Mouse (Mus musculus): ENCODE measurements around the gene Mtpn. TPM values are rescaled to one million over a fixed set of nuclear protein-coding genes. Genes with fewer than 3 reads are reported as not detected.

Mtpn gene
- polyA plus RNA-seq, 1 experiment from 2014 or later: 162 TPM

GRCm38 (mm10) chr6:35499978-35500667 is 39.6 kb downstream of the Mtpn start:
- H3K4me3 ChIP-seq: no peak overlapping the region
- H3K27me3 ChIP-seq (replicated peaks): no peaks in the 10 kb centered on the region
- H3K27ac ChIP-seq: no peak overlapping the region

DNA sequence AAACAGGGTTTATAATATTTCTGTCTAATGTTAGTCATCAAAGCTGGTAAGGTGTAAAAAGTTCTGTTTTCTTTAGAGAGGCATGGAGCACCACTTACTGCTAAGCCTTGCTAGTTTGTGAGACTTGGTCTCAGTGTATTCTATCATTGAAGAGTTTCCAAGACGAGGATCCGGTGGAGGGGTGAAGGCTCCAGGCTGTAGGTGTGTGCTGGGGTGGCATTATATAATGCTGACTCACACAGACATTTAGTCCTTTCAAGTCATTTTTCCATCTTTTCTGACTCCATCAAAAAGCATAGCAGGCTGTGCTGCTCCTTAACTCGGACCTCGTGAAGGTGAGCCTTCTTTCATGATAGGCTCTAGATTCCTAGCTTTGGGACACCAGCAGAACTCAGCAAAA is 42.3 kb downstream of the Mtpn start:
- Histone ChIP-seq H3K4me1 (no peaks in the 10 kb centered on the region), H3K9ac (no peak overlapping the region), H3K27ac (no peak overlapping the region), H3K4me3 (no peak overlapping the region), H3K27me3 (replicated peaks) (no peaks in the 10 kb centered on the region), H3K9me3 (no peaks in the 10 kb centered on the region), H3K4me2 (replicated peaks) (no peak overlapping the region), H3K36me3 (no peaks in the 10 kb centered on the region)
- 96% methylated on average over 4 of the region's 4 CpGs for WGBS
- ATAC-seq (ENCODE audit: low FRiP score, low read depth): no peak

More at GRCm38 (mm10) chr6:35499978-35500667, 39.6 kb downstream of the Mtpn start:
- Histone ChIP-seq H3K4me2 (replicated peaks) (no peak overlapping the region), H3K36me3 (no peaks in the 10 kb centered on the region), H3K9me3 (no peaks in the 10 kb centered on the region), H3K9ac (no peak overlapping the region), H3K4me1 (no peaks in the 10 kb centered on the region)
- no peak for ATAC-seq (ENCODE audit: low FRiP score, low read depth)
- WGBS: 96% methylated on average over 5 of the region's 5 CpGs

GRCm38 (mm10) chr6:35493851-35494250 is 45.8 kb downstream of the Mtpn start:
- 85% methylated on average over 6 of the region's 6 CpGs for WGBS

GRCm38 (mm10) chr6:35479651-35480335 is 59.9 kb downstream of the Mtpn start:
- Histone ChIP-seq H3K9ac (no peak overlapping the region), H3K9me3 (no peaks in the 10 kb centered on the region), H3K27ac (no peak overlapping the region), H3K27me3 (replicated peaks) (no peaks in the 10 kb centered on the region), H3K4me3 (no peak overlapping the region), H3K4me1 (no peaks in the 10 kb centered on the region), H3K4me2 (replicated peaks) (no peak overlapping the region), H3K36me3 (no peaks in the 10 kb centered on the region)
- no peak for ATAC-seq (ENCODE audit: low FRiP score, low read depth)
- 80% methylated on average over 5 of the region's 5 CpGs for WGBS

More at GRCm38 (mm10) chr6:35493851-35494250, 45.8 kb downstream of the Mtpn start:
- H3K4me2 ChIP-seq (replicated peaks): no peak overlapping the region
- H3K4me3 ChIP-seq: no peak overlapping the region
- H3K4me1 ChIP-seq: no peaks in the 10 kb centered on the region
- ATAC-seq (ENCODE audit: low FRiP score, low read depth): no peak
- no peak overlapping the region for H3K27ac ChIP-seq
- no peaks in the 10 kb centered on the region for H3K27me3 ChIP-seq (replicated peaks)
- no peak overlapping the region for H3K9ac ChIP-seq
- H3K36me3 ChIP-seq: no peaks in the 10 kb centered on the region
- H3K9me3 ChIP-seq: no peaks in the 10 kb centered on the region

GRCm38 (mm10) chr6:35476830-35477229 is 62.9 kb downstream of the Mtpn start:
- WGBS: 82% methylated on average over 1 of the region's 1 CpGs
- H3K4me2 ChIP-seq (replicated peaks): no peak overlapping the region
- H3K36me3 ChIP-seq: no peaks in the 10 kb centered on the region
- no peak overlapping the region for H3K9ac ChIP-seq
- H3K27ac ChIP-seq: no peak overlapping the region
- no peaks in the 10 kb centered on the region for H3K4me1 ChIP-seq
- no peaks in the 10 kb centered on the region for H3K9me3 ChIP-seq
- H3K4me3 ChIP-seq: no peak overlapping the region
- no peaks in the 10 kb centered on the region for H3K27me3 ChIP-seq (replicated peaks)
- ATAC-seq (ENCODE audit: low FRiP score, low read depth): no peak

DNA sequence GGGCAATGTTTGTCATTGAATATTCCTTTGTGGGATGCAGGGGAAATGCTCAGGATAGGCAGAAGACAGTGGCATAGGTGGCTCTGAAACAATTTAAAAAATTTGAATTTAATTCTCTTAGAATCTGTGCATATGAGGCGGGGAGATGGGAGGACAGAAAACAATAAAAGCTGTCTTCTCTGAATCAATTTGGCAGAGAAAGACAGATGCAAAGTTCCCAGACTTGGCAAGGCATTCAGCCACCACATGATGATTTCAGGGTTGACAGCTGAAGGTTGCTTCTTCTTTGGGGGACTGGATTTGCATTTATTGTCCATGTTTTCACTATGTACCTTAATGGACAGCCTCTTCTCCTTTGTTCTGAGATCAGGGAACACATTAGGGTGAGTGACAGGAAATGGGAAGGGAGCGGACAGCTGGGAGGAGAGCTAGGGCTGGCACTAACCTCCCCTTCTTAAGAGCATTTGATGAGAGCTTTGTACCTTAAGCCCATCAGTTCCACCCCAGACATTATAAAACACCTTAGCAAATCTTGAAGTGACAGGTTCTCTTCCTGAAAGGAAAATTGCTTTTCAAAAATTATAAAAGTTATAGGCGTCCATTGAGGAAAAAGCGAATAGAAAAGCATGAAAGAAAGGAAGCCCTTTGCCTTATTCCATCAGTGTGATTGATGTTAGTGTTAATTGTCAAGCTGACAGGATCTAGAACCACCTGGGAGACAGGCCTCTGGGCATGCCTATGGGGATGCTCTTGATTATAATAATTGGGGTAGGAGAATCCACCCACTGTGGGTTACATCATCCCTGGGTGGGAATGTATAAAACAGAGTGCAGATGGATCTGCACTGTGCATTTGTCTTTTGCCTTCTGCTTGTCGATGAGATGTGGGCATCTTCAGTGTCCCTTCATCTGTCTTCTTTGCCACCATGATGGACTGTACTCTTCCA is 76.0 kb downstream of the Mtpn start:
- no peaks in the 10 kb centered on the region for H3K4me1 ChIP-seq
- no peaks in the 10 kb centered on the region for H3K27me3 ChIP-seq (replicated peaks)
- H3K9ac ChIP-seq: no peak overlapping the region
- no peak overlapping the region for H3K27ac ChIP-seq
- H3K4me2 ChIP-seq (replicated peaks): no peak overlapping the region
- no peak for ATAC-seq (ENCODE audit: low FRiP score, low read depth)
- H3K36me3 ChIP-seq: no peaks in the 10 kb centered on the region
- H3K9me3 ChIP-seq: no peaks in the 10 kb centered on the region
- H3K4me3 ChIP-seq: no peak overlapping the region
- WGBS: 84% methylated on average over 5 of the region's 5 CpGs

DNA sequence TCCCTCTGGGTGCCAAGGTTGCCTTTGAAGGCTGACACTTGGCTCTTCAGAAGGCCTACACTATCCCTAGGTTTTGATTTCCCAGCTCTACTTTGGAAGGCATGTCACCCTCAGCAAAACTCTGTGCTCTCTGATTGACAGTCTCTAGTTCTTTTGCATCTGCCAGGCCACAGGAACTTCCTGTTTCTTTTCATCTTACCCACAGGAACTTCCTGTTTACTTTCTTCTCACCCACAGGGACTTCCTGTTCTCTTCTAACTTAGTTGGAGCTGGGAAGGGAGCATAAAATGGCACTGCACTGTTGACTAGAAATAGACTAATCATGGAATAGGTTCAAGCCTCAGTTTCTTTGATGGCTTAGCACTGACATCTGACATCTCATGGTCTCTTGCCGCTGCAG is 77.2 kb downstream of the Mtpn start:
- Histone ChIP-seq H3K4me1 (no peaks in the 10 kb centered on the region), H3K27ac (no peak overlapping the region), H3K4me3 (no peak overlapping the region), H3K36me3 (no peaks in the 10 kb centered on the region), H3K9me3 (no peaks in the 10 kb centered on the region), H3K4me2 (replicated peaks) (no peak overlapping the region), H3K27me3 (replicated peaks) (no peaks in the 10 kb centered on the region), H3K9ac (no peak overlapping the region)
- ATAC-seq (ENCODE audit: low FRiP score, low read depth): no peak
- WGBS: 90% methylated on average over 1 of the region's 1 CpGs

Small RNA genes lying within 50 kb of the gene (microRNA-seq; reads per million reads assigned to microRNA genes)
- gene Gm23053: not detected

Other genes starting within 250 kb of the Mtpn start
- gene Slc13a4, start 231.8 kb downstream of the Mtpn start, polyA plus RNA-seq (2016; fragmentation: Nextera tagmentation; extraction: Ambion mirVana): 0.34 and 0.38 TPM in 2 replicates
- gene Fam180a, start 213.7 kb downstream of the Mtpn start, polyA plus RNA-seq (2016; fragmentation: Nextera tagmentation; extraction: Ambion mirVana): not detected in 2 replicates

Data from neural tube, embryonic 12.5 days (tissue).